Mouse (Mus musculus) cortical plate, adult 2 months (tissue): ENCODE results near the gene Tln1.

Experiments
- CTCF ChIP-seq: fragments of 200-500 bp; IDR thresholded peaks from 2 replicates; pipeline ENCODE4 v1.5.1; 2011; ENCODE audit warnings: mild to moderate bottlenecking, control low read depth, low read length; ENCODE audit not compliant: insufficient read depth; ENCODE audit errors: extremely low read depth
- POLR2A ChIP-seq: fragments of 200-500 bp; IDR thresholded peaks from 2 replicates; pipeline ENCODE4 v1.6.1; 2011; ENCODE audit warnings: mild to moderate bottlenecking, low read length, control low read depth; ENCODE audit not compliant: insufficient read depth; ENCODE audit errors: extremely low read depth

DNA sequence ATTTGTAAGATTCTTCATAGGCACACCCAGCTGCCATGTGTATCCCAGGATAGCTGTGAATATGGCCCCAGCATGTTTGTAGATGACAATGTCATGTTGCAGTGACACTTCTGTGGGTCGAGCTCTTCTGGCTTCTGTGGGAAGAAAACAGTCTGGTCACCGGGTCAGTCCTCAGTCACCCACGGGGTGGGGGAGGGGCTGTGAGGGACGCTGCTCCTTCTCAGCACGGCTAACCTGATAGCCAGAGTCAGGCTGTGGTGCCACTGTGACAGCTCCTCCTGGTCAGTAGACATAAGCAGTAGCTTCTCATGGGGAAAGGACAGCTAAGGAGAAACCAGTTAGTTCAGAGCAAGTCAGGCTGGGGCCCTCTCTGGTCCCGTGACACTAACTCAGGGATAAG lies 65.9 kb downstream of the Tln1 start:
- no peak for TF ChIP-seq CTCF
- no peak for TF ChIP-seq POLR2A
